In genomic region chr3:121291560-121292258, GRCm38 (mm10) we compare ENCODE assay signal across 8 mouse cellular contexts. TPM values are rescaled to one million over a fixed set of nuclear protein-coding genes. Genes with fewer than 3 reads are reported as not detected.
DNase-seq lines count a peak whose midpoint lies in the region; ATAC-seq lines count a peak whose summit lies in the region.

TSS of gene Alg14 (plus strand) at chr3:121291773.

- H3K4me2 ChIP-seq in lung, embryonic 16.5 days (ENCODE audit: low read depth, low read length) = peak within 1 kb of the TSS; percentile 80

- WGBS in lung, embryonic 16.5 days = under 1% methylated on average over 42 of the region's 42 CpGs

- H3K4me1 ChIP-seq in lung, embryonic 16.5 days (replicated peaks; ENCODE audit: control insufficient read depth, insufficient read depth, low read length) = peaks cover 6% of the 10 kb centered on the region; the same call in 1 of the 2 replicates

- ATAC-seq in hematopoietic stem cell, adult 5-6 weeks (replicated peaks in 1 of 2; ENCODE audit: insufficient read depth in 1 of 2, low FRiP score in 2 of 2, low TSS enrichment in 1 of 2, low read depth in 1 of 2, poor library complexity in 2 of 2, severe bottlenecking in 2 of 2) = peak; percentile 97 to 98
- peak; percentile 98 for ATAC-seq in lung, embryonic 16.5 days (ENCODE audit: low read depth)

- peak within 1 kb of the TSS; percentile 73 for H3K9ac ChIP-seq in lung, embryonic 16.5 days (ENCODE audit: low read length)

- H3K36me3 ChIP-seq in lung, embryonic 16.5 days (ENCODE audit: control insufficient read depth, insufficient read depth, low read length) = no peaks in the 10 kb centered on the region

- no peaks in the 10 kb centered on the region for H3K27me3 ChIP-seq in lung, embryonic 16.5 days (ENCODE audit: control insufficient read depth, insufficient read depth, low read depth, low read length)

- no peaks in the 10 kb centered on the region for H3K9me3 ChIP-seq in lung, embryonic 16.5 days (ENCODE audit: control insufficient read depth, low read length)

- H3K27ac ChIP-seq in lung, embryonic 16.5 days (ENCODE audit: low read length) = peak within 1 kb of the TSS; percentile 93

- H3K4me3 ChIP-seq in lung, embryonic 16.5 days (ENCODE audit: low read length) = peak within 1 kb of the TSS; percentile 59

- peak; percentile 100 for DNase-seq in MEL-GATA-1-ER (ENCODE audit: extremely low read depth, low read depth)
- DNase-seq in cerebellum, adult 8-10 months = peak; percentile 96
- DNase-seq in forelimb bud, embryonic 11.5 days (ENCODE audit: low read depth, low spot score) = peak; percentile 97
- peak; percentile 96 for DNase-seq in layer of hippocampus, adult 9-10 months (ENCODE audit: low spot score)
- peak; percentile 83 for DNase-seq in ovary, postnatal 10 days (ENCODE audit: low spot score)
- peak; percentile 92 to 96 for DNase-seq in thymus, postnatal 10 days (ENCODE audit: low spot score in 2 of 2)

RNA-seq across cellular contexts. Expression of gene Alg14, which starts in this region (rescaled TPM):
- 17.7 and 24.4 TPM in 2 replicates for total RNA-seq in hematopoietic stem cell, adult 5-6 weeks (2017)
- polyA plus RNA-seq in lung, embryonic 16.5 days (2015; fragmentation: Nextera tagmentation; extraction: Ambion mirVana) = 46.6 and 48.1 TPM in 2 replicates

Comparison
In these comparisons a context has a peak if more than half of its experiments do, and no peak if none do; other contexts are left out.
1. Peak in every context shown above with its lines: DNase-seq, ATAC-seq, H3K4me3 ChIP-seq and H3K27ac ChIP-seq.